Mouse (Mus musculus): ENCODE measurements around the gene H13. TPM values are rescaled to one million over a fixed set of nuclear protein-coding genes. Genes with fewer than 3 reads are reported as not detected.
A peak's percentile ranks its signal among the peaks of the same experiment; 100 is the strongest.

Gene H13
- polyA plus RNA-seq, 1 experiment = 48.1 TPM

- Histone ChIP-seq H3K9me3 (replicated peaks; ENCODE audit: control insufficient read depth, insufficient read depth, low read length, poor library complexity, severe bottlenecking) (no peaks in the 10 kb centered on the region), H3K36me3 (ENCODE audit: control insufficient read depth, insufficient read depth, low read length, poor library complexity, severe bottlenecking) (no peaks in the 10 kb centered on the region), H3K27ac (ENCODE audit: insufficient read depth, low read length) (no peak overlapping the region), H3K4me1 (ENCODE audit: control insufficient read depth, insufficient read depth, low read length) (peaks cover 7% of the 10 kb centered on the region), H3K27me3 (ENCODE audit: control insufficient read depth, insufficient read depth, low read length, poor library complexity, severe bottlenecking) (no peaks in the 10 kb centered on the region), H3K9ac (ENCODE audit: low read depth, poor library complexity, severe bottlenecking) (no peak overlapping the region), H3K4me3 (ENCODE audit: low read depth, low read length) (no peak overlapping the region)
- TF ChIP-seq POLR2A (IDR thresholded peaks at IDR 0.05; ENCODE audit: insufficient read depth, low read length) = no peak
- TF ChIP-seq EP300 (IDR thresholded peaks at IDR 0.05; ENCODE audit: insufficient read depth, low read depth, low read length) = peak; percentile 71
These were observed 65.7 kb downstream of the H13 start for GRCm38 (mm10) chr2:152734984-152735383.

GRCm38 (mm10) chr2:152736090-152736601 lies 66.9 kb downstream of the H13 start, which contains the start of gene Id1:
Gene Id1 (plus strand): TSS chr2:152736251.
- Histone ChIP-seq H3K9ac (ENCODE audit: low read depth, poor library complexity, severe bottlenecking) (peak within 1 kb of the TSS; percentile 8), H3K9me3 (replicated peaks; ENCODE audit: control insufficient read depth, insufficient read depth, low read length, poor library complexity, severe bottlenecking) (no peaks in the 10 kb centered on the region), H3K36me3 (ENCODE audit: control insufficient read depth, insufficient read depth, low read length, poor library complexity, severe bottlenecking) (no peaks in the 10 kb centered on the region), H3K27ac (ENCODE audit: insufficient read depth, low read length) (no peak within 1 kb of the TSS), H3K4me1 (ENCODE audit: control insufficient read depth, insufficient read depth, low read length) (peaks cover 7% of the 10 kb centered on the region), H3K4me3 (ENCODE audit: low read depth, low read length) (peak within 1 kb of the TSS; percentile 54), H3K27me3 (ENCODE audit: control insufficient read depth, insufficient read depth, low read length, poor library complexity, severe bottlenecking) (no peaks in the 10 kb centered on the region)
- TF ChIP-seq POLR2A (IDR thresholded peaks at IDR 0.05; ENCODE audit: insufficient read depth, low read length) (peak; percentile 68), CTCF (IDR thresholded peaks at IDR 0.05; ENCODE audit: low read depth, low read length) (no peak)

GRCm38 (mm10) chr2:152736748-152737147 lies 67.5 kb downstream of the H13 start:
- H3K4me1 ChIP-seq (ENCODE audit: control insufficient read depth, insufficient read depth, low read length) = peaks cover 7% of the 10 kb centered on the region

GRCm38 (mm10) chr2:152737306-152738221 lies 68.3 kb downstream of the H13 start:
- Histone ChIP-seq H3K9ac (ENCODE audit: low read depth, poor library complexity, severe bottlenecking) (peak overlapping the region; percentile 8; the same call in 1 of the 2 replicates), H3K36me3 (ENCODE audit: control insufficient read depth, insufficient read depth, low read length, poor library complexity, severe bottlenecking) (no peaks in the 10 kb centered on the region), H3K27ac (ENCODE audit: insufficient read depth, low read length) (0 out of 2 replicates have a peak overlapping the region, but pooled peaks have one; percentile 15), H3K4me1 (ENCODE audit: control insufficient read depth, insufficient read depth, low read length) (peaks cover 7% of the 10 kb centered on the region), H3K9me3 (replicated peaks; ENCODE audit: control insufficient read depth, insufficient read depth, low read length, poor library complexity, severe bottlenecking) (no peaks in the 10 kb centered on the region), H3K4me3 (ENCODE audit: low read depth, low read length) (peak overlapping the region; percentile 36; the same call in 1 of the 2 replicates), H3K27me3 (ENCODE audit: control insufficient read depth, insufficient read depth, low read length, poor library complexity, severe bottlenecking) (no peaks in the 10 kb centered on the region)
- no peak for TF ChIP-seq POLR2A (IDR thresholded peaks at IDR 0.05; ENCODE audit: insufficient read depth, low read length)
- TF ChIP-seq EP300 (IDR thresholded peaks at IDR 0.05; ENCODE audit: insufficient read depth, low read depth, low read length) = no peak
- TF ChIP-seq CTCF (IDR thresholded peaks at IDR 0.05; ENCODE audit: low read depth, low read length) = no peak

More at GRCm38 (mm10) chr2:152736748-152737147, 67.5 kb downstream of the H13 start:
- H3K27me3 ChIP-seq (ENCODE audit: control insufficient read depth, insufficient read depth, low read length, poor library complexity, severe bottlenecking) = no peaks in the 10 kb centered on the region
- no peaks in the 10 kb centered on the region for H3K36me3 ChIP-seq (ENCODE audit: control insufficient read depth, insufficient read depth, low read length, poor library complexity, severe bottlenecking)
- TF ChIP-seq CTCF (IDR thresholded peaks at IDR 0.05; ENCODE audit: low read depth, low read length) = no peak
- peak overlapping the region; percentile 8 for H3K9ac ChIP-seq (ENCODE audit: low read depth, poor library complexity, severe bottlenecking)
- H3K27ac ChIP-seq (ENCODE audit: insufficient read depth, low read length) = no peak overlapping the region
- H3K9me3 ChIP-seq (replicated peaks; ENCODE audit: control insufficient read depth, insufficient read depth, low read length, poor library complexity, severe bottlenecking) = no peaks in the 10 kb centered on the region
- peak overlapping the region; percentile 54 for H3K4me3 ChIP-seq (ENCODE audit: low read depth, low read length)

- TF ChIP-seq EP300 (IDR thresholded peaks at IDR 0.05; ENCODE audit: insufficient read depth, low read depth, low read length) = no peak
- TF ChIP-seq POLR2A (IDR thresholded peaks at IDR 0.05; ENCODE audit: insufficient read depth, low read length) = no peak
- TF ChIP-seq CTCF (IDR thresholded peaks at IDR 0.05; ENCODE audit: low read depth, low read length) = no peak
- peaks cover 7% of the 10 kb centered on the region for H3K4me1 ChIP-seq (ENCODE audit: control insufficient read depth, insufficient read depth, low read length)
- no peaks in the 10 kb centered on the region for H3K36me3 ChIP-seq (ENCODE audit: control insufficient read depth, insufficient read depth, low read length, poor library complexity, severe bottlenecking)
- H3K27ac ChIP-seq (ENCODE audit: insufficient read depth, low read length) = no peak overlapping the region
- no peaks in the 10 kb centered on the region for H3K27me3 ChIP-seq (ENCODE audit: control insufficient read depth, insufficient read depth, low read length, poor library complexity, severe bottlenecking)
- no peak overlapping the region for H3K4me3 ChIP-seq (ENCODE audit: low read depth, low read length)
- no peaks in the 10 kb centered on the region for H3K9me3 ChIP-seq (replicated peaks; ENCODE audit: control insufficient read depth, insufficient read depth, low read length, poor library complexity, severe bottlenecking)
- no peak overlapping the region for H3K9ac ChIP-seq (ENCODE audit: low read depth, poor library complexity, severe bottlenecking)
These were observed 69.1 kb downstream of the H13 start for GRCm38 (mm10) chr2:152738341-152738740.

All from ES-Bruce4 (cell line).